Mouse (Mus musculus) liver, adult 2 months (tissue): Measurements from ENCODE around the gene Speg.

Source experiments
- CTCF ChIP-seq: fragments of 200-500 bp; IDR thresholded peaks from 2 replicates; pipeline ENCODE4 v1.5.1; 2011; ENCODE audit warnings: low read depth, low read length, control low read depth
- POLR2A ChIP-seq: fragments of 200-500 bp; IDR thresholded peaks from 2 replicates; pipeline ENCODE4 v1.6.1; 2011; ENCODE audit warnings: low read length, control low read depth; ENCODE audit not compliant: insufficient read depth; ENCODE audit errors: extremely low read depth

DNA sequence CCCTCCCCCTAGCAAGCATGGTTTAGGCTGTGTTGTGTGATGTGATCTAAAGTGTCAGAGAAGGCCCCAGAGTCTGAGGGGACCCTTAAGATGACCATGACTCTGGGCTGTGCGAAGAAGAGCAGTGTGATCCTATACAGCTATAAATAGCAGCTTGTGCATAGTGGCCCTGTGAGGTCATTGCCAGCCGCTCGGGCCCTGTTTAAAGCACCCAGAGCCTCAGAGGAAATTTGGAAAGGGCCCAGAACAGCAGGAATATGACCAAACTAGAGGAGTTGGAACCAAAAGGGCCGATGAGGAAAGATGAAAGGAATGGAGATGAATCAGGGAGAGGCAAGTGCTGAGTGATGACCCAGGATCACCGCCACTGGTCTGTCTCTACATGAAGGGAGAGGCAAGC is 27.8 kb upstream of the Speg start:
- TF ChIP-seq POLR2A (no peak), CTCF (no peak)
